Mouse (Mus musculus) G1E (cell line): ENCODE measurements at regions not wholly inside any gene's neighbourhood (a gene's known extent, or its start where the extent isn't known, plus 50 kb on each side); places are given as distances from the start of the nearest gene placed in this dataset.

ENCODE experiments used
- CTCF ChIP-seq: IDR thresholded peaks from 2 replicates; pipeline ENCODE4 v1.5.1; 2012; ENCODE audit warnings: low read depth, low read length, inconsistent platforms, mixed read lengths
- GATA1 ChIP-seq: IDR thresholded peaks from 2 replicates; pipeline ENCODE4 v1.6.1; 2012; ENCODE audit warnings: borderline replicate concordance, low read length, inconsistent platforms, mixed read lengths
- POLR2AphosphoS5 ChIP-seq: IDR thresholded peaks from 2 replicates; pipeline ENCODE4 v1.6.1; 2012; ENCODE audit warnings: low read depth, low read length, inconsistent platforms; ENCODE audit not compliant: insufficient replicate concordance
- TAL1 ChIP-seq: conservative IDR thresholded peaks from 2 replicates; pipeline ENCODE4 v1.6.1; 2012; ENCODE audit warnings: low read depth, low read length, inconsistent platforms, mixed read lengths

GRCm38 (mm10) chr10:111723885-111724284 lies 217.8 kb downstream of the Phlda1 start:
- no peak for TF ChIP-seq CTCF
- no peak for TF ChIP-seq GATA1
- TF ChIP-seq POLR2AphosphoS5, result no peak
- no peak for TF ChIP-seq TAL1
